Mouse (Mus musculus): Measurements from ENCODE around the gene Zpr1.

Gene Zpr1

GRCm38 (mm10) chr9:46272677-46273454 is at the start of gene Zpr1:
Zpr1 (plus strand) TSS chr9:46273064.
- DNase-seq, result peak; percentile 86

GRCm38 (mm10) chr9:46223090-46223489 is 49.8 kb upstream of the Zpr1 start:
- DNase-seq, result no peak

GRCm38 (mm10) chr9:46224101-46224500 is 48.8 kb upstream of the Zpr1 start:
- no peak for DNase-seq

GRCm38 (mm10) chr9:46224945-46225660 is 47.8 kb upstream of the Zpr1 start:
- no peak for DNase-seq

GRCm38 (mm10) chr9:46227064-46227614 is 45.7 kb upstream of the Zpr1 start:
- DNase-seq, result no peak

- DNase-seq, result no peak
Measured at GRCm38 (mm10) chr9:46228491-46228890, 44.4 kb upstream of the Zpr1 start, which contains the start of gene Apoa1. Apoa1 (plus strand) TSS chr9:46228580.

GRCm38 (mm10) chr9:46229573-46230449 is 43.1 kb upstream of the Zpr1 start:
- DNase-seq, result peak; percentile 89

GRCm38 (mm10) chr9:46230450-46230975 is 42.4 kb upstream of the Zpr1 start:
- DNase-seq, result no peak

- no peak for DNase-seq
Measured at GRCm38 (mm10) chr9:46235196-46235595, 37.7 kb upstream of the Zpr1 start.

GRCm38 (mm10) chr9:46235596-46235648 is 37.4 kb upstream of the Zpr1 start, which contains the start of gene Apoc3:
Apoc3 (minus strand) TSS chr9:46235636.
- no peak for DNase-seq

- no peak for DNase-seq
Measured at GRCm38 (mm10) chr9:46235649-46236048, 37.2 kb upstream of the Zpr1 start.

- no peak for DNase-seq
Measured at GRCm38 (mm10) chr9:46238850-46239249, 34.0 kb upstream of the Zpr1 start.

- no peak for DNase-seq
Measured at GRCm38 (mm10) chr9:46240526-46241153, 32.2 kb upstream of the Zpr1 start, which contains the start of gene Apoa4. Apoa4 (plus strand) TSS chr9:46240696.

- DNase-seq, result no peak
Measured at GRCm38 (mm10) chr9:46241818-46242217, 31.0 kb upstream of the Zpr1 start.

- no peak for DNase-seq
Measured at GRCm38 (mm10) chr9:46243122-46243521, 29.7 kb upstream of the Zpr1 start.

GRCm38 (mm10) chr9:46243584-46243983 is 29.3 kb upstream of the Zpr1 start:
- no peak for DNase-seq

- peak; percentile 68 for DNase-seq
Measured at GRCm38 (mm10) chr9:46246752-46247324, 26.0 kb upstream of the Zpr1 start.

- DNase-seq, result no peak
Measured at GRCm38 (mm10) chr9:46256177-46256576, 16.7 kb upstream of the Zpr1 start.

- no peak for DNase-seq
Measured at GRCm38 (mm10) chr9:46256658-46257385, 16.0 kb upstream of the Zpr1 start.

GRCm38 (mm10) chr9:46257546-46257945 is 15.3 kb upstream of the Zpr1 start:
- no peak for DNase-seq

- DNase-seq, result no peak
Measured at GRCm38 (mm10) chr9:46259111-46259510, 13.8 kb upstream of the Zpr1 start.

GRCm38 (mm10) chr9:46261131-46261530 is 11.7 kb upstream of the Zpr1 start:
- DNase-seq, result no peak

Data from right cerebral cortex, postnatal 14 days (tissue).